ENCODE assay signal across 22 mouse cellular contexts in the genomic region with DNA sequence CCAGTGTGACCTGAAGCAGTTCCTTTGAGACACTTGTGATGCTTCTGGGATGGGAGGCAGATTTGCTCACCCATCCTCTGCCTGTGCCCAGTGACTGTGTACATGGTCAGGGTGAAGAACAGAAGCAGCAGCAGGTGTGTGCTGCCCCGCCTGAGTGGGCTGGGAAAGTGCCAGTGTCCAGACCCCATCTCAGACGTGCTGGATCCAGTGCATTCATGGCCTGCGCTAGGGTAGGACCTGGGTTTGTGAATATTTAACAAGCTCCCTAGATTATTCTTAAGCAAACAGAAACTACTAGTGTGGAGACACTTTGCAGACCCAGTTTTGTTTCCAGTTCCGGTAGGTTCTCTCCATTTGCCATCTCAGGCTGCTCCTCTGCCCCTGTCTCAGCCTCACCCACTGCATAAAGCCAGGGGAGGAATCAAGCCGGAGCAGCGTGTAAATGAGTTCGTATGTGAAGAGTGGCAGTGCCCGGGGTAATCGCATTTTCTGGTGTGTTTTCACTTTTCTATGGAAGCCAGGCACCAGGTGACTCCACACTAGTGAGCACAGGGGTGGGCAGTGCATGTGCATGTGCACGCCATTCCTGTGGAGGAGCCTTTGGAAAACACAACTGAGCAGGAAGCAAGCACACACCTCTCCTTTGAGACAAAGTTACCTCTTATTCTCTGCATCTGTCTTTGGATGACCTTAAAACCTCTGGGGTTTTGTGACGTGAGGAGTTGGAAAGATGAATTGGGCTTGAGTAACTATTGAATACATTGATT.
A peak's percentile ranks its signal among the peaks of the same experiment; 100 is the strongest.
DNase-seq lines count a peak whose midpoint lies in the region; ATAC-seq and TF ChIP-seq lines count a peak whose summit lies in the region.
"Had no signal": no experiment of that assay in that cellular context is flagged by ENCODE, and none has a peak within 500 bp of the region (broad histone marks: within the 10 kb centered on the region; RNA-seq: fewer than 3 reads in every experiment).

No protein-coding gene starts in this region.

- TF ChIP-seq CTCF in kidney, postnatal 0 days (IDR thresholded peaks at IDR 0.05; ENCODE audit: low read depth), result no peak
- no peak for TF ChIP-seq CTCF in intestine, postnatal 0 days (IDR thresholded peaks at IDR 0.05; ENCODE audit: low read depth)

- H3K27me3 ChIP-seq in kidney, postnatal 0 days (ENCODE audit: insufficient read depth, low read length), result no peaks in the 10 kb centered on the region
- no peaks in the 10 kb centered on the region for H3K27me3 ChIP-seq in intestine, postnatal 0 days (replicated peaks; ENCODE audit: control insufficient read depth, insufficient read depth, low read length)
- H3K27me3 ChIP-seq in forebrain, embryonic 14.5 days (replicated peaks; ENCODE audit: control insufficient read depth, insufficient read depth, low read length), result no peaks in the 10 kb centered on the region
- H3K27me3 ChIP-seq: forebrain, embryonic 13.5 days; hindbrain, embryonic 13.5 days; limb, embryonic 12.5 days; liver, embryonic 13.5 days; midbrain, embryonic 13.5 days had no signal

- no peak overlapping the region for H3K9ac ChIP-seq in kidney, postnatal 0 days (ENCODE audit: low read depth, low read length)
- H3K9ac ChIP-seq in intestine, postnatal 0 days (ENCODE audit: low read depth, low read length), result no peak overlapping the region
- no peak overlapping the region for H3K9ac ChIP-seq in forebrain, embryonic 14.5 days (ENCODE audit: low read length)
- H3K9ac ChIP-seq: forebrain, embryonic 13.5 days; hindbrain, embryonic 13.5 days; limb, embryonic 12.5 days; liver, embryonic 13.5 days; midbrain, embryonic 13.5 days had no signal

- DNase-seq in kidney, postnatal 0 days (ENCODE audit: low spot score), result no peak
- no peak for DNase-seq in kidney, adult 11 months
- peak; percentile 38 to 64 for DNase-seq in kidney, postnatal 4 days
- DNase-seq in cerebellum, postnatal 36 days, result no peak
- DNase-seq in heart, adult 9 months (ENCODE audit: low spot score in 2 of 2), result no peak
- DNase-seq in forebrain, embryonic 14.5 days (ENCODE audit: low spot score), result no peak
- DNase-seq: adrenal gland, postnatal 10 days; cerebellum, adult 18-20 months; gastrocnemius, postnatal 10 days; heart, adult 2 months; heart, postnatal 36 days; layer of hippocampus, postnatal 36 days; liver, embryonic 13.5 days; lung, adult 2 months; lung, postnatal 14 days; thymus, postnatal 14 days had no signal

- no peaks in the 10 kb centered on the region for H3K9me3 ChIP-seq in kidney, postnatal 0 days (replicated peaks; ENCODE audit: low read length)
- H3K9me3 ChIP-seq in intestine, postnatal 0 days (ENCODE audit: control insufficient read depth), result no peaks in the 10 kb centered on the region
- no peaks in the 10 kb centered on the region for H3K9me3 ChIP-seq in forebrain, embryonic 14.5 days (replicated peaks; ENCODE audit: control insufficient read depth, low read length)
- H3K9me3 ChIP-seq: forebrain, embryonic 13.5 days; hindbrain, embryonic 13.5 days; limb, embryonic 12.5 days; liver, embryonic 13.5 days; midbrain, embryonic 13.5 days had no signal

- H3K4me1 ChIP-seq in kidney, postnatal 0 days (replicated peaks; ENCODE audit: insufficient read depth, low read length), result 0 out of 2 replicates have a peak, but pooled peaks cover 5% of the 10 kb centered on the region
- H3K4me1 ChIP-seq in intestine, postnatal 0 days (replicated peaks; ENCODE audit: control insufficient read depth, insufficient read depth, low read length), result 0 out of 2 replicates have a peak, but pooled peaks cover 6% of the 10 kb centered on the region
- no peaks in the 10 kb centered on the region for H3K4me1 ChIP-seq in forebrain, embryonic 14.5 days (ENCODE audit: control insufficient read depth, insufficient read depth, low read length)
- H3K4me1 ChIP-seq: forebrain, embryonic 13.5 days; hindbrain, embryonic 13.5 days; liver, embryonic 13.5 days; midbrain, embryonic 13.5 days had no signal

- H3K36me3 ChIP-seq in kidney, postnatal 0 days (ENCODE audit: insufficient read depth, low read length), result no peaks in the 10 kb centered on the region
- no peaks in the 10 kb centered on the region for H3K36me3 ChIP-seq in intestine, postnatal 0 days (ENCODE audit: control insufficient read depth, insufficient read depth)
- H3K36me3 ChIP-seq in forebrain, embryonic 14.5 days (ENCODE audit: control insufficient read depth, insufficient read depth, low read length), result no peaks in the 10 kb centered on the region
- H3K36me3 ChIP-seq: hindbrain, embryonic 13.5 days; limb, embryonic 12.5 days; liver, embryonic 13.5 days; midbrain, embryonic 13.5 days had no signal

- no peak overlapping the region for H3K4me3 ChIP-seq in kidney, postnatal 0 days (replicated peaks; ENCODE audit: low read depth, low read length)
- H3K4me3 ChIP-seq in intestine, postnatal 0 days (ENCODE audit: low read depth, low read length), result no peak overlapping the region
- no peak overlapping the region for H3K4me3 ChIP-seq in forebrain, embryonic 14.5 days (ENCODE audit: low read depth, low read length)
- H3K4me3 ChIP-seq: forebrain, embryonic 13.5 days; heart, adult 2 months; hindbrain, embryonic 13.5 days; layer of hippocampus, adult 2 months; limb, embryonic 12.5 days; liver, embryonic 13.5 days; midbrain, embryonic 13.5 days had no signal

- H3K4me2 ChIP-seq in kidney, postnatal 0 days (ENCODE audit: low read length), result peak overlapping the region; percentile 18; the same call in 1 of the 2 replicates
- H3K4me2 ChIP-seq in intestine, postnatal 0 days (replicated peaks; ENCODE audit: low read depth), result peak overlapping the region; percentile 30
- no peak overlapping the region for H3K4me2 ChIP-seq in forebrain, embryonic 14.5 days (ENCODE audit: low read length)
- H3K4me2 ChIP-seq: forebrain, embryonic 13.5 days; hindbrain, embryonic 13.5 days; limb, embryonic 12.5 days; liver, embryonic 13.5 days; midbrain, embryonic 13.5 days had no signal

- WGBS in kidney, postnatal 0 days, result 75% methylated on average over 11 of the region's 11 CpGs
- 46% methylated on average over 11 of the region's 11 CpGs for WGBS in intestine, postnatal 0 days
- 92% methylated on average over 11 of the region's 11 CpGs for WGBS in forebrain, embryonic 14.5 days

- H3K27ac ChIP-seq in kidney, postnatal 0 days, result peak overlapping the region; percentile 36; the same call in 1 of the 2 replicates
- no peak overlapping the region for H3K27ac ChIP-seq in intestine, postnatal 0 days (ENCODE audit: low read depth, low read length)
- H3K27ac ChIP-seq in forebrain, embryonic 14.5 days (ENCODE audit: low read depth, low read length), result no peak overlapping the region
- H3K27ac ChIP-seq: forebrain, embryonic 13.5 days; heart, adult 2 months; hindbrain, embryonic 13.5 days; layer of hippocampus, adult 2 months; limb, embryonic 12.5 days; liver, embryonic 13.5 days; midbrain, embryonic 13.5 days had no signal

- ATAC-seq in kidney, postnatal 0 days (replicated peaks; ENCODE audit: low FRiP score, low read depth), result peak; percentile 61
- ATAC-seq in intestine, postnatal 0 days, result 0 out of 2 replicates have a peak, but pooled peaks have one; percentile 28
- no peak for ATAC-seq in forebrain, embryonic 14.5 days
- ATAC-seq: forebrain, embryonic 13.5 days; midbrain, embryonic 13.5 days had no signal

Comparison
In these comparisons a context has a peak if more than half of its experiments do, and no peak if none do; other contexts are left out.
1. DNase-seq: peak in kidney, postnatal 4 days (2 of 2); none in kidney, postnatal 0 days (single experiment), kidney, adult 11 months (single experiment), cerebellum, postnatal 36 days (0 of 2), heart, adult 9 months (0 of 2) and forebrain, embryonic 14.5 days (single experiment).